In genomic region chr4:48541526-48542250, GRCm38 (mm10) we compare ENCODE assay signal across 8 mouse cellular contexts. TPM values are rescaled to one million over a fixed set of nuclear protein-coding genes. Genes with fewer than 3 reads are reported as not detected.
DNase-seq lines count a peak whose midpoint lies in the region; ATAC-seq and TF ChIP-seq lines count a peak whose summit lies in the region.

No protein-coding gene starts in this region.

- H3K27me3 ChIP-seq in kidney, adult 2 months (replicated peaks; ENCODE audit: control insufficient read depth, insufficient read depth, low read length) = no peaks in the 10 kb centered on the region
- H3K27me3 ChIP-seq in embryonic facial prominence, embryonic 11.5 days (ENCODE audit: control insufficient read depth, insufficient read depth, low read length) = no peaks in the 10 kb centered on the region
- no peaks in the 10 kb centered on the region for H3K27me3 ChIP-seq in intestine, postnatal 0 days (replicated peaks; ENCODE audit: control insufficient read depth, insufficient read depth, low read length)
- H3K27me3 ChIP-seq in myocyte (ENCODE audit: control insufficient read depth, insufficient read depth, insufficient read length) = no peaks in the 10 kb centered on the region

- no peak for TF ChIP-seq CTCF in kidney, adult 2 months (conservative IDR thresholded peaks at IDR 0.05; ENCODE audit: insufficient read depth, insufficient read length, low read depth, low read length)
- TF ChIP-seq CTCF in intestine, postnatal 0 days (IDR thresholded peaks at IDR 0.05; ENCODE audit: low read depth) = no peak

- ATAC-seq in embryonic facial prominence, embryonic 11.5 days (replicated peaks; ENCODE audit: insufficient number of reproducible peaks, low FRiP score, low TSS enrichment, low read depth) = no peak
- ATAC-seq in intestine, postnatal 0 days = no peak

- TF ChIP-seq POLR2A in kidney, adult 2 months (IDR thresholded peaks at IDR 0.05; ENCODE audit: low read depth, low read length) = no peak
- TF ChIP-seq POLR2A in myocyte (IDR thresholded peaks at IDR 0.05; ENCODE audit: insufficient read length, low read depth) = no peak

- H3K79me2 ChIP-seq in myocyte (ENCODE audit: control insufficient read depth, insufficient read depth) = peaks cover 59% of the 10 kb centered on the region

- no peaks in the 10 kb centered on the region for H3K9me3 ChIP-seq in embryonic facial prominence, embryonic 11.5 days (replicated peaks; ENCODE audit: control insufficient read depth, low read length)
- no peaks in the 10 kb centered on the region for H3K9me3 ChIP-seq in intestine, postnatal 0 days (ENCODE audit: control insufficient read depth)

- H3K4me2 ChIP-seq in embryonic facial prominence, embryonic 11.5 days (ENCODE audit: low read depth, low read length) = peak overlapping the region; percentile 79
- peak overlapping the region; percentile 88 for H3K4me2 ChIP-seq in intestine, postnatal 0 days (replicated peaks; ENCODE audit: low read depth)
- peak overlapping the region; percentile 97 for H3K4me2 ChIP-seq in myocyte (ENCODE audit: low read depth)

- H3K36me3 ChIP-seq in kidney, adult 2 months (ENCODE audit: control insufficient read depth, insufficient read depth, low read length) = no peaks in the 10 kb centered on the region
- H3K36me3 ChIP-seq in embryonic facial prominence, embryonic 11.5 days (replicated peaks; ENCODE audit: control insufficient read depth, insufficient read depth, low read depth, low read length) = no peaks in the 10 kb centered on the region
- no peaks in the 10 kb centered on the region for H3K36me3 ChIP-seq in intestine, postnatal 0 days (ENCODE audit: control insufficient read depth, insufficient read depth)
- H3K36me3 ChIP-seq in myocyte (ENCODE audit: control insufficient read depth, insufficient read depth) = no peaks in the 10 kb centered on the region

- peak overlapping the region; percentile 42 for H3K4me3 ChIP-seq in kidney, adult 2 months (ENCODE audit: insufficient read depth, low read depth, low read length)
- H3K4me3 ChIP-seq in embryonic facial prominence, embryonic 11.5 days (ENCODE audit: low read depth, low read length) = peak overlapping the region; percentile 87
- peak overlapping the region; percentile 55 for H3K4me3 ChIP-seq in intestine, postnatal 0 days (ENCODE audit: low read depth, low read length)
- H3K4me3 ChIP-seq in myocyte = peak overlapping the region; percentile 44

- H3K4me1 ChIP-seq in kidney, adult 2 months (ENCODE audit: control insufficient read depth, insufficient read depth, low read length) = peaks cover 4% of the 10 kb centered on the region; the same call in 1 of the 2 replicates
- H3K4me1 ChIP-seq in embryonic facial prominence, embryonic 11.5 days (ENCODE audit: control insufficient read depth, insufficient read depth, low read length) = peaks cover 3% of the 10 kb centered on the region
- 0 out of 2 replicates have a peak, but pooled peaks cover 2% of the 10 kb centered on the region for H3K4me1 ChIP-seq in intestine, postnatal 0 days (replicated peaks; ENCODE audit: control insufficient read depth, insufficient read depth, low read length)

- WGBS in kidney, adult 2 months = 55% methylated on average over 15 of the region's 15 CpGs
- 2% methylated on average over 15 of the region's 15 CpGs for WGBS in embryonic facial prominence, embryonic 11.5 days
- WGBS in intestine, postnatal 0 days = 43% methylated on average over 15 of the region's 15 CpGs

- peak overlapping the region; percentile 92 for H3ac ChIP-seq in myocyte (ENCODE audit: control insufficient read depth, insufficient read length)

- peak overlapping the region; percentile 99 for H3K9ac ChIP-seq in embryonic facial prominence, embryonic 11.5 days (replicated peaks; ENCODE audit: low read length)
- H3K9ac ChIP-seq in intestine, postnatal 0 days (ENCODE audit: low read depth, low read length) = peak overlapping the region; percentile 83

- no peak for DNase-seq in kidney, adult 2 months
- DNase-seq in kidney, adult 11 months = no peak
- DNase-seq in embryonic facial prominence, embryonic 11.5 days (ENCODE audit: low spot score) = peak; percentile 33
- no peak for DNase-seq in urinary bladder, postnatal 25 days (ENCODE audit: low spot score)
- DNase-seq in frontal cortex, postnatal 10 days (ENCODE audit: low spot score in 2 of 2) = no peak
- DNase-seq in thymus, postnatal 25 days = no peak

- 0 out of 2 replicates have a peak overlapping the region, but pooled peaks have one; percentile 29 for H3K27ac ChIP-seq in kidney, adult 2 months (ENCODE audit: insufficient read depth, low read depth, low read length)
- H3K27ac ChIP-seq in embryonic facial prominence, embryonic 11.5 days (replicated peaks; ENCODE audit: low read depth, low read length) = no peak overlapping the region
- no peak overlapping the region for H3K27ac ChIP-seq in intestine, postnatal 0 days (ENCODE audit: low read depth, low read length)

TF ChIP-seq in myocyte, 11 proteins besides CTCF, POLR2A, EP300 and RAD21:
- TF ChIP-seq TCF12 (IDR thresholded peaks at IDR 0.05; ENCODE audit: insufficient read depth, poor library complexity, severe bottlenecking) (no peak), CEBPB (IDR thresholded peaks at IDR 0.05; ENCODE audit: insufficient read depth, poor library complexity, severe bottlenecking) (no peak), E2F4 (IDR thresholded peaks at IDR 0.05; ENCODE audit: insufficient read depth) (no peak), REST (IDR thresholded peaks at IDR 0.05; ENCODE audit: insufficient read depth, insufficient read length) (no peak), TCF3 (IDR thresholded peaks at IDR 0.05; ENCODE audit: insufficient read length, low read depth) (no peak), SRF (IDR thresholded peaks at IDR 0.05; ENCODE audit: control insufficient read depth, insufficient read length, low read depth) (no peak), USF1 (IDR thresholded peaks at IDR 0.05; ENCODE audit: low read depth) (no peak), MYOG (IDR thresholded peaks at IDR 0.05; ENCODE audit: control insufficient read depth in 1 of 3, insufficient read depth in 1 of 3, insufficient read length in 2 of 3, low read depth in 2 of 3) (no peak), POLR2AphosphoS2 (IDR thresholded peaks at IDR 0.05; ENCODE audit: insufficient read length, low read depth) (no peak), MYOD1 (IDR thresholded peaks at IDR 0.05; ENCODE audit: control insufficient read depth in 1 of 3, insufficient read length in 2 of 3, low read depth in 2 of 3) (no peak), MAX (IDR thresholded peaks at IDR 0.05; ENCODE audit: low read depth) (no peak)
TF ChIP-seq in myocyte: peak in this region for 0.

RNA-seq across cellular contexts. Expression of gene Msantd3, which starts 2.0 kb away (rescaled TPM):
- 3.8 and 4.6 TPM in 2 replicates for polyA plus RNA-seq in kidney, adult 2 months (2012; rRNA removed)
- 59.4 and 66.3 TPM in 2 replicates for polyA plus RNA-seq in embryonic facial prominence, embryonic 11.5 days (2014; fragmentation: Nextera tagmentation; extraction: Ambion mirVana)
- 6.8 and 7.0 TPM in 2 replicates for polyA plus RNA-seq in intestine, postnatal 0 days (2015; fragmentation: Nextera tagmentation; extraction: Ambion mirVana)
- polyA plus RNA-seq in myocyte (2012; fragmentation: generic; extraction: Trizol) = 24.5 TPM

RNA-seq across cellular contexts. Expression of gene Tmeff1, which starts 43.3 kb away (rescaled TPM):
- 0.88 and 1.3 TPM in 2 replicates for polyA plus RNA-seq in kidney, adult 2 months (2012; rRNA removed)
- polyA plus RNA-seq in embryonic facial prominence, embryonic 11.5 days (2014; fragmentation: Nextera tagmentation; extraction: Ambion mirVana) = 147 and 161 TPM in 2 replicates
- polyA plus RNA-seq in intestine, postnatal 0 days (2015; fragmentation: Nextera tagmentation; extraction: Ambion mirVana) = 7.8 and 10.2 TPM in 2 replicates
- 19.6 TPM for polyA plus RNA-seq in myocyte (2012; fragmentation: generic; extraction: Trizol)
